Mouse (Mus musculus) bone marrow, adult 2 months (tissue): ENCODE measurements at regions not wholly inside any gene's neighbourhood (a gene's known extent, or its start where the extent isn't known, plus 50 kb on each side); places are given as distances from the start of the nearest gene placed in this dataset.

Experiments
- CTCF ChIP-seq: fragments of 200-500 bp; IDR thresholded peaks from 2 replicates; pipeline ENCODE4 v1.5.1; 2011; ENCODE audit warnings: low read length, control low read depth; ENCODE audit not compliant: control insufficient read depth, insufficient read depth
- POLR2A ChIP-seq: fragments of 200-500 bp; IDR thresholded peaks from 2 replicates; pipeline ENCODE4 v1.6.1; 2011; ENCODE audit warnings: low read depth, mild to moderate bottlenecking, control low read depth, low read length, borderline replicate concordance; ENCODE audit not compliant: control insufficient read depth

DNA sequence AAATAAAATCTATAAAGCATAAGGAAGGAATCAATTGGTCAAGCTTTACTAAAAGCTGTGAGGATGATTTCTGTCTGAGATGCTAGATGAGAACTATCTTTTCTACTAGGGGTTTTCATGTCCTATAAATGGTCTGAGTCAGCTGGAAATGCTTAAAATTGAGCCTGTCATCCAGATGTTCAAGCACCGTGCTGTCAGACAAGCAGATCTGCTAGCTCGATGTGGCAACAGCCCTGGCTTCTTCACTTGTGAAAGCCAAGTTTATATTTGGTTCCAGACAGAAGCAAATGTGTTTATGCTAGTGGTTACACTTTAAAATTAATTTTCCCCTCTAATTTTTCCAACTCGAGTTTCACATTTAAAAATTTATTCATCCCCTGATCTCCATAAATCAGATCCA lies 311.7 kb downstream of the Actr3 start:
- no peak for TF ChIP-seq CTCF
- no peak for TF ChIP-seq POLR2A
